Mouse (Mus musculus): Measurements from ENCODE around the gene Olfr728. TPM values are rescaled to one million over a fixed set of nuclear protein-coding genes. Genes with fewer than 3 reads are reported as not detected.

Gene Olfr728
- polyA plus RNA-seq (2012; rRNA removed), result not detected in 2 replicates

DNA sequence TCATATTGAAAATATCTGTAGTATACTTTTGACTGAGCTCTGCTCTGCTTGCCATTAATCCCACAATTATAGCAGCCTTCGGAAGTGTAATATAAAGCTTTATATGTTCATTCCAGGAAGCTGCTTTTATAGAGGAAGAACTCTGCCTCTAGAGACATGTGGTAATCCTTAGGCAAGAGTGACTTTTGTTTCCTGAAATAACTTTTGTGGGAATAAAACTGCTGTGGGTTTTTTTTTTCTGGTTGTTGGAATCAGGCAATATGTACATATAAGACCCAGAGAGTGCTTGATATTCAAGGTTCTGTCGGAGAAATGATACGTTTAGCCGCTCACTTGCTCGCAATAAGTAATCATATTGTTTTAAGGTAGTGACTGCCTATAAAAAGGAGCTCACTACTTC is at the start of gene Olfr728:
Olfr728 (minus strand) TSS at position 101 of the 400 bp plus-strand sequence.

DNA sequence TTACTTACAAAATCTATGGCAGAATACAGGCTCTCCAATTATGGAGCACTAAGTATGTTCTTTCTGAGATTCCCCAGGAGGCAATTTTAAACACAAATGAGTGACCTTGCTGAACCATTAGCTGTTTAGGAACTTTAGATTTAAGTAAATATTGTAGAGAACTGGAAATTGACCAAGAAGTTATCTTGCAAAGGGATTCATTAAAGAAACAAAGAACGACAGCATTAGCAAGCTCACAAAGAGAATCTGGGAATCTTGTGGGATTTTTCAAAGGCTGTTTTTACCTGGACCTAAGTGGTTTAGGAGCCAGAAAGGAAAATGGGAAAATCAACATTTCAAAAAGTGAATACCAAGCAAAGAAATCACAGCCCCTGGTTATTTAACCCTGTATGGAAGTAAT is 45.6 kb upstream of the Olfr728 start, which contains the start of gene Olfr730:
Olfr730 (minus strand) TSS at position 101 of the 400 bp plus-strand sequence.

GRCm38 (mm10) chr14:50152810-50153209 is 10.3 kb upstream of the Olfr728 start, which contains the start of gene Olfr729:
Gene Olfr729, minus strand, starts transcription at chr14:50152910.

DNA sequence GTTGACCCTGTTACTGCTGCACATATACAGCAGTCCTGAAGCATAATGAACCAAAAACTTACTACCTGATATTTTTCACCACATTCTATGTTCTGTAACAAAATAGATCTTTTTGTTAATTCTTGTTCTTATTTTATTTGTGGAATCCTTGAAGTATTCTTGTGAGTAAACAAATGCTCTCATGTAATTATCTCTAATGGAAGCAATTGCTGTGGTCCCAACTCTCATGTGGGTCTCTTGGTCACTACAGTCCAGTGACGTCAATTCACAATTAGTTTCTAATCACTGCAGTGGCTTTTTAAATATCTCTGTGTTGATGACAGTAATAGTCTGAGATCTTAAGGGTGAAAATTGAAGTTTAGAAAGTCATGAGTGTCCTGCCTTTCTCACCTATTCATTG is 19.6 kb downstream of the Olfr728 start, which contains the start of gene Olfr727:
Olfr727 (plus strand) TSS at position 301 of the 400 bp plus-strand sequence.

DNA sequence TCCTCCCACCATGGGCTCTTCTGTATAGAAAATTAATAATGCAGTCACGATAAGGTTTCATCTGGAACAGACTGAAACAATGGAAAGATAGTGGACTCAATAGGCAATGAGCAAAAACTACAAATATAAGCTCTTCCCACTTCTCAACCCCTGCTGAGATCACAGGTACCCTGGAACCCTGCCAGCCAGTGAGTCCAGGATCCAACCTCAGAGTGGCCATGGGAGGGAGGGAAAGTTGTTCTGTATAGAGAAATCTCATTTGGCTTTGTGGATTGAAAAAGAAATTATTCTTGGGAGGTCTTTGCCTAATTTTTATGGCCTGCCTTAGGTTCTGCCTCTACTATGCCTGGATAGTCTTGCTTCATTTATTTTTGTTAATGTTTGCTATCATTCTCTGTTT is 51.6 kb downstream of the Olfr728 start, which contains the start of gene Olfr726:
Olfr726 (minus strand) TSS at position 101 of the 400 bp plus-strand sequence.

Other genes starting within 250 kb of the Olfr728 start
- gene Olfr722, start 240.7 kb downstream of the Olfr728 start, polyA plus RNA-seq (2012; rRNA removed), result not detected in 2 replicates
- gene Olfr723, start 210.9 kb downstream of the Olfr728 start, polyA plus RNA-seq (2012; rRNA removed), result not detected in 2 replicates
- not detected in 2 replicates for gene Olfr724, start 179.4 kb downstream of the Olfr728 start, polyA plus RNA-seq (2012; rRNA removed)
- not detected in 2 replicates for gene Olfr725, start 102.3 kb downstream of the Olfr728 start, polyA plus RNA-seq (2012; rRNA removed)
- gene Olfr726, start 51.7 kb downstream of the Olfr728 start, polyA plus RNA-seq (2012; rRNA removed), result not detected in 2 replicates
- gene Olfr727, start 19.5 kb downstream of the Olfr728 start, polyA plus RNA-seq (2012; rRNA removed), result not detected in 2 replicates
- not detected in 2 replicates for gene Olfr729, start 10.2 kb upstream of the Olfr728 start, polyA plus RNA-seq (2012; rRNA removed)
- not detected in 2 replicates for gene Olfr730, start 45.5 kb upstream of the Olfr728 start, polyA plus RNA-seq (2012; rRNA removed)
- not detected in 2 replicates for gene Olfr731, start 99.2 kb upstream of the Olfr728 start, polyA plus RNA-seq (2012; rRNA removed)
- gene Olfr732, start 141.5 kb upstream of the Olfr728 start, polyA plus RNA-seq (2012; rRNA removed), result not detected in 2 replicates
- not detected in 2 replicates for gene Olfr733, start 158.8 kb upstream of the Olfr728 start, polyA plus RNA-seq (2012; rRNA removed)
- gene Olfr734, start 184.1 kb upstream of the Olfr728 start, polyA plus RNA-seq (2012; rRNA removed), result not detected in 2 replicates
- gene Olfr735, start 206.2 kb upstream of the Olfr728 start, polyA plus RNA-seq (2012; rRNA removed), result not detected in 2 replicates
- gene Tlr11, start 215.2 kb upstream of the Olfr728 start, polyA plus RNA-seq (2012; rRNA removed), result 0.14 and 0.21 TPM in 2 replicates
- gene Olfr736, start 238.5 kb upstream of the Olfr728 start, polyA plus RNA-seq (2012; rRNA removed), result not detected in 2 replicates

Data from colon, adult 2 months (tissue).